Mouse (Mus musculus) liver, embryonic 15.5 days (tissue): ENCODE measurements around the gene 4833439L19Rik. TPM values are rescaled to one million over a fixed set of nuclear protein-coding genes. Genes with fewer than 3 reads are reported as not detected.
A peak's percentile ranks its signal among the peaks of the same experiment; 100 is the strongest.

Source experiments
- ATAC-seq: fragments of 200-750 bp; cut with Nextera tagmentation; 2 replicates; pipeline ENCODE4 v1.8.0; 2017; ENCODE audit warnings: moderate number of reproducible peaks, mild to moderate bottlenecking, moderate library complexity; ENCODE audit not compliant: insufficient read depth
- H3K27ac ChIP-seq: fragments of 300-500 bp; sonication (generic); replicated peaks from 2 replicates; pipeline ENCODE4 v1.5.1; 2015; ENCODE audit warnings: mild to moderate bottlenecking, inconsistent platforms
- H3K27me3 ChIP-seq: fragments of 300-500 bp; sonication (generic); 2 replicates; pipeline ENCODE4 v1.6.1; 2015; ENCODE audit warnings: mild to moderate bottlenecking, inconsistent platforms
- H3K36me3 ChIP-seq: fragments of 300-500 bp; sonication (generic); replicated peaks from 2 replicates; pipeline ENCODE4 v1.6.1; 2015; ENCODE audit warnings: moderate library complexity, mild to moderate bottlenecking, inconsistent platforms
- H3K4me1 ChIP-seq: fragments of 300-500 bp; sonication (generic); replicated peaks from 2 replicates; pipeline ENCODE4 v1.6.1; 2015; ENCODE audit warnings: inconsistent platforms
- H3K4me2 ChIP-seq: fragments of 300-500 bp; sonication (generic); 2 replicates; pipeline ENCODE4 v1.6.1; 2015; ENCODE audit warnings: moderate library complexity, mild to moderate bottlenecking, inconsistent platforms
- H3K4me3 ChIP-seq: fragments of 300-500 bp; sonication (generic); replicated peaks from 2 replicates; pipeline ENCODE4 v1.5.1; 2015; ENCODE audit warnings: mild to moderate bottlenecking, inconsistent platforms
- H3K9ac ChIP-seq: fragments of 300-500 bp; sonication (generic); 2 replicates; pipeline ENCODE4 v1.6.1; 2015; ENCODE audit warnings: moderate library complexity, mild to moderate bottlenecking, inconsistent platforms
- H3K9me3 ChIP-seq: fragments of 300-500 bp; sonication (generic); replicated peaks from 2 replicates; pipeline ENCODE4 v1.6.1; 2016; ENCODE audit warnings: inconsistent platforms
- WGBS: fragments of 180-500 bp; shearing (Covaris S2); methylation state at CpG from one replicate; pipeline ENCODE4 v1.1.7; 2015; ENCODE audit warnings: mixed read lengths; ENCODE audit not compliant: insufficient replicate concordance; 5-methylcytosine and 5-hydroxymethylcytosine counted together
- microRNA-seq: library from miRNA; unstranded; fragments of <30 nt; microRNA quantifications from one replicate; pipeline ENCODE4, GENCODE M21; 2016
- polyA plus RNA-seq: library from polyadenylated mRNA; unstranded; fragments of >200 nt; fragmentation: Nextera tagmentation; extraction: Ambion mirVana; gene quantifications from 2 replicates; pipeline ENCODE4 v1.2.1, GENCODE M21; 2015

Gene 4833439L19Rik
- polyA plus RNA-seq, 1 experiment from 2014 or later = 48.5 TPM

- H3K9me3 ChIP-seq = no peaks in the 10 kb centered on the region
- peaks cover 14% of the 10 kb centered on the region for H3K36me3 ChIP-seq
- ATAC-seq = no peak
- no peak overlapping the region for H3K4me2 ChIP-seq
- H3K27me3 ChIP-seq = no peaks in the 10 kb centered on the region
- no peak overlapping the region for H3K9ac ChIP-seq
- no peak overlapping the region for H3K27ac ChIP-seq
- no peaks in the 10 kb centered on the region for H3K4me1 ChIP-seq
- H3K4me3 ChIP-seq = no peak overlapping the region
Measured at GRCm38 (mm10) chr13:54521181-54521580, 44.1 kb downstream of the 4833439L19Rik start.

GRCm38 (mm10) chr13:54520221-54520620 lies 45.0 kb downstream of the 4833439L19Rik start:
- Histone ChIP-seq H3K36me3 (peaks cover 8% of the 10 kb centered on the region), H3K9ac (no peak overlapping the region), H3K27me3 (no peaks in the 10 kb centered on the region), H3K27ac (no peak overlapping the region), H3K4me3 (no peak overlapping the region), H3K9me3 (no peaks in the 10 kb centered on the region), H3K4me2 (no peak overlapping the region), H3K4me1 (no peaks in the 10 kb centered on the region)
- no peak for ATAC-seq
- WGBS = 73% methylated on average over 4 of the region's 4 CpGs

GRCm38 (mm10) chr13:54505920-54506319 lies 59.3 kb downstream of the 4833439L19Rik start:
- peaks cover 26% of the 10 kb centered on the region for H3K27me3 ChIP-seq
- no peak overlapping the region for H3K4me3 ChIP-seq
- 75% methylated on average over 1 of the region's 1 CpGs for whole genome bisulfite sequencing
- H3K9ac ChIP-seq = no peak overlapping the region
- no peak overlapping the region for H3K27ac ChIP-seq
- H3K4me1 ChIP-seq = peaks cover 24% of the 10 kb centered on the region
- H3K9me3 ChIP-seq = no peaks in the 10 kb centered on the region
- no peak overlapping the region for H3K4me2 ChIP-seq
- no peaks in the 10 kb centered on the region for H3K36me3 ChIP-seq
- no peak for ATAC-seq

- Histone ChIP-seq H3K4me3 (peak overlapping the region; percentile 72), H3K9me3 (no peaks in the 10 kb centered on the region), H3K27ac (no peak overlapping the region), H3K4me2 (peak overlapping the region; percentile 100), H3K9ac (peak overlapping the region; percentile 73), H3K27me3 (peaks cover 31% of the 10 kb centered on the region), H3K4me1 (peaks cover 29% of the 10 kb centered on the region), H3K36me3 (no peaks in the 10 kb centered on the region)
- 41% methylated on average over 7 of the region's 7 CpGs for WGBS
- ATAC-seq = no peak
Measured at GRCm38 (mm10) chr13:54504611-54505260, 60.5 kb downstream of the 4833439L19Rik start.

GRCm38 (mm10) chr13:54503604-54504521 lies 61.4 kb downstream of the 4833439L19Rik start, which contains the start of gene Simc1:
Simc1 (plus strand) TSS chr13:54503779.
- ATAC-seq = peak; percentile 91
- Histone ChIP-seq H3K9me3 (no peaks in the 10 kb centered on the region), H3K27ac (peak within 1 kb of the TSS; percentile 45; the same call in 1 of the 2 replicates)

GRCm38 (mm10) chr13:54503278-54503603 lies 62.0 kb downstream of the 4833439L19Rik start:
- WGBS = under 1% methylated on average over 14 of the region's 14 CpGs
- Histone ChIP-seq H3K4me2 (peak overlapping the region; percentile 100), H3K9ac (peak overlapping the region; percentile 55; the same call in 1 of the 2 replicates), H3K27me3 (peaks cover 43% of the 10 kb centered on the region), H3K4me3 (peak overlapping the region; percentile 72), H3K27ac (no peak overlapping the region), H3K4me1 (peaks cover 29% of the 10 kb centered on the region), H3K36me3 (no peaks in the 10 kb centered on the region), H3K9me3 (no peaks in the 10 kb centered on the region)
- peak; percentile 27 for ATAC-seq

More at GRCm38 (mm10) chr13:54503604-54504521, 61.4 kb downstream of the 4833439L19Rik start, which contains the start of gene Simc1:
- Histone ChIP-seq H3K9ac (peak within 1 kb of the TSS; percentile 73), H3K4me3 (peak within 1 kb of the TSS; percentile 72), H3K4me2 (peak within 1 kb of the TSS; percentile 100), H3K36me3 (no peaks in the 10 kb centered on the region), H3K27me3 (peaks cover 37% of the 10 kb centered on the region), H3K4me1 (peaks cover 29% of the 10 kb centered on the region)
- WGBS = under 1% methylated on average over 105 of the region's 105 CpGs

GRCm38 (mm10) chr13:54501957-54502690 lies 63.1 kb downstream of the 4833439L19Rik start:
- 9% methylated on average over 3 of the region's 3 CpGs for WGBS

GRCm38 (mm10) chr13:54501352-54501751 lies 63.9 kb downstream of the 4833439L19Rik start:
- WGBS = 56% methylated on average over 2 of the region's 2 CpGs
- H3K4me2 ChIP-seq = no peak overlapping the region
- H3K9me3 ChIP-seq = no peaks in the 10 kb centered on the region
- no peak overlapping the region for H3K9ac ChIP-seq
- H3K27me3 ChIP-seq = peaks cover 53% of the 10 kb centered on the region
- H3K4me1 ChIP-seq = peaks cover 29% of the 10 kb centered on the region
- H3K4me3 ChIP-seq = no peak overlapping the region
- H3K27ac ChIP-seq = no peak overlapping the region
- ATAC-seq = no peak
- H3K36me3 ChIP-seq = no peaks in the 10 kb centered on the region

More at GRCm38 (mm10) chr13:54501957-54502690, 63.1 kb downstream of the 4833439L19Rik start:
- ATAC-seq = no peak
- H3K4me3 ChIP-seq = no peak overlapping the region
- no peak overlapping the region for H3K9ac ChIP-seq
- H3K4me1 ChIP-seq = peaks cover 29% of the 10 kb centered on the region
- H3K27me3 ChIP-seq = peaks cover 53% of the 10 kb centered on the region
- H3K36me3 ChIP-seq = no peaks in the 10 kb centered on the region
- no peak overlapping the region for H3K4me2 ChIP-seq
- no peak overlapping the region for H3K27ac ChIP-seq
- H3K9me3 ChIP-seq = no peaks in the 10 kb centered on the region

Small RNAs within 50 kb of the gene (microRNA-seq; reads per million reads assigned to microRNA genes)
- gene Gm24195 = not detected

Other genes starting within 250 kb of the 4833439L19Rik start
- gene Cplx2, start 194.1 kb downstream of the 4833439L19Rik start, polyA plus RNA-seq = 0.29 and 0.33 TPM in 2 replicates
- 40.5 and 42.5 TPM in 2 replicates for gene Thoc3, start 96.6 kb downstream of the 4833439L19Rik start, polyA plus RNA-seq
- gene Simc1, start 61.7 kb downstream of the 4833439L19Rik start, polyA plus RNA-seq = 2.0 and 2.4 TPM in 2 replicates
- 7.0 and 8.2 TPM in 2 replicates for gene Arl10, start 9.6 kb upstream of the 4833439L19Rik start, polyA plus RNA-seq
- 43.2 and 47.0 TPM in 2 replicates for gene Nop16, start 24.7 kb upstream of the 4833439L19Rik start, polyA plus RNA-seq
- gene Higd2a, start 24.8 kb upstream of the 4833439L19Rik start, polyA plus RNA-seq = 94.3 and 106 TPM in 2 replicates
- 35.6 and 40.4 TPM in 2 replicates for gene Cltb, start 45.9 kb upstream of the 4833439L19Rik start, polyA plus RNA-seq
- 28.5 and 28.9 TPM in 2 replicates for gene Faf2, start 56.3 kb upstream of the 4833439L19Rik start, polyA plus RNA-seq
- 24.9 and 31.3 TPM in 2 replicates for gene Rnf44, start 128.5 kb upstream of the 4833439L19Rik start, polyA plus RNA-seq
- gene Cdhr2, start 136.0 kb upstream of the 4833439L19Rik start, polyA plus RNA-seq = 16.6 and 19.9 TPM in 2 replicates
- gene Gprin1, start 184.4 kb upstream of the 4833439L19Rik start, polyA plus RNA-seq = 0.02 and 0.05 TPM in 2 replicates
- not detected in 2 replicates for gene Sncb, start 201.2 kb upstream of the 4833439L19Rik start, polyA plus RNA-seq
- not detected in 2 replicates for gene Eif4e1b, start 218.6 kb upstream of the 4833439L19Rik start, polyA plus RNA-seq
- gene Tspan17, start 223.9 kb upstream of the 4833439L19Rik start, polyA plus RNA-seq = 1.0 and 1.8 TPM in 2 replicates